Mouse (Mus musculus) brain, embryonic 14.5 days (tissue): ENCODE results near the gene Gm49425.

Experiments used
- CTCF ChIP-seq: fragments of 200-500 bp; IDR thresholded peaks from 2 replicates; pipeline ENCODE4 v1.5.1; 2012; ENCODE audit warnings: inconsistent platforms, mild to moderate bottlenecking, moderate library complexity, borderline replicate concordance; ENCODE audit not compliant: insufficient read depth, insufficient read length; ENCODE audit errors: extremely low read depth
- POLR2A ChIP-seq: fragments of 200-500 bp; IDR thresholded peaks from 2 replicates; pipeline ENCODE4 v1.6.1; 2012; ENCODE audit warnings: mild to moderate bottlenecking, inconsistent platforms, borderline replicate concordance; ENCODE audit not compliant: poor library complexity, insufficient read depth, insufficient read length, severe bottlenecking; ENCODE audit errors: extremely low read depth

- no peak for TF ChIP-seq CTCF
- no peak for TF ChIP-seq POLR2A
Measured at GRCm38 (mm10) chr15:101550567-101550966, 33.5 kb upstream of the Gm49425 start, which contains the start of gene Krt82.
